Mouse (Mus musculus) ES-E14 (cell line): Measurements from ENCODE around the gene Chp1. TPM values are rescaled to one million over a fixed set of nuclear protein-coding genes. Genes with fewer than 3 reads are reported as not detected.
"Not testable (repeated sequence)": the region's sequence is repeated elsewhere in the genome, so short reads cannot be mapped to it uniquely, and the experiment has no call there.

Source experiments
- DNase-seq: peaks from one replicate; pipeline ENCODE4 v3.0.0-alpha.2; 2013; ENCODE audit warnings: low read depth, low spot score
- H3K27ac ChIP-seq: 2 replicates; pipeline ENCODE4 v1.5.1; 2012; ENCODE audit warnings: low read depth, mild to moderate bottlenecking, low read length, moderate library complexity, mixed read lengths; ENCODE audit not compliant: poor library complexity, insufficient read depth, severe bottlenecking
- H3K36me3 ChIP-seq: 2 replicates; pipeline ENCODE4 v1.6.1; 2012; ENCODE audit warnings: mild to moderate bottlenecking, low read length, moderate library complexity, mixed read lengths; ENCODE audit not compliant: control insufficient read depth, poor library complexity, insufficient read depth, severe bottlenecking
- H3K4me1 ChIP-seq, 2 experiments: fragments of 150-350 bp in 1 of 2; sonication (generic) in 1 of 2; 2 replicates each; pipeline ENCODE4 v1.6.1; 2012; ENCODE audit warnings: low read length in 2 of 2, mild to moderate bottlenecking in 1 of 2, mixed read lengths in 1 of 2; ENCODE audit not compliant: control insufficient read depth in 2 of 2, insufficient read depth in 2 of 2, poor library complexity in 1 of 2
- H3K4me3 ChIP-seq, 2 experiments: fragments of 150-350 bp in 1 of 2; sonication (generic) in 1 of 2; 2 replicates each; pipeline ENCODE4 v1.5.1; 2012; ENCODE audit warnings: low read length in 2 of 2, low read depth in 1 of 2, mild to moderate bottlenecking in 1 of 2, mixed read lengths in 1 of 2; ENCODE audit not compliant: insufficient read depth in 1 of 2, poor library complexity in 1 of 2, severe bottlenecking in 1 of 2
- H3K9ac ChIP-seq: 2 replicates; pipeline ENCODE4 v1.6.1; 2012; ENCODE audit warnings: low read depth, mild to moderate bottlenecking, low read length, mixed read lengths; ENCODE audit not compliant: poor library complexity, insufficient read depth, severe bottlenecking
- H3K9me3 ChIP-seq: fragments of 150-350 bp; sonication (generic); 2 replicates; pipeline ENCODE4 v1.6.1; 2012; ENCODE audit warnings: low read depth, mild to moderate bottlenecking, low read length; ENCODE audit not compliant: control insufficient read depth, insufficient read depth
- CHD2 ChIP-seq: IDR thresholded peaks from 2 replicates; pipeline ENCODE4 v1.6.1; 2014; ENCODE audit warnings: mild to moderate bottlenecking, low read depth, low read length, inconsistent platforms
- HCFC1 ChIP-seq: IDR thresholded peaks from 2 replicates; pipeline ENCODE4 v1.6.1; 2012; ENCODE audit warnings: low read length, inconsistent platforms, borderline replicate concordance; ENCODE audit not compliant: insufficient read depth
- MAFK ChIP-seq: IDR thresholded peaks from 2 replicates; pipeline ENCODE4 v1.6.1; 2014; ENCODE audit warnings: mild to moderate bottlenecking, low read depth, low read length, inconsistent platforms; ENCODE audit not compliant: insufficient read depth
- ZC3H11A ChIP-seq: IDR thresholded peaks from 2 replicates; pipeline ENCODE4 v1.6.1; 2012; ENCODE audit warnings: low read depth, mild to moderate bottlenecking, inconsistent platforms, low read length, borderline replicate concordance
- ZNF384 ChIP-seq: IDR thresholded peaks from 2 replicates; pipeline ENCODE4 v1.6.1; 2012; ENCODE audit warnings: low read depth, low read length, inconsistent platforms
- in situ Hi-C, 2 experiments: fragments of 600-800 bp; cut with MboI; formaldehyde crosslinking; loops; one replicate each; pipeline ENCODE4 v1.15.1; 2025; ENCODE audit warnings: low sequenced_read_pairs in 2 of 2, inconsistent platforms in 1 of 2; ENCODE audit not compliant: unreplicated experiment in 2 of 2
- total RNA-seq: library from RNA; depleted of rRNA; stranded (reverse); fragments of 300-350 nt; gene quantifications from 2 replicates; pipeline ENCODE4 v1.2.3, GENCODE M21; 2012; rRNA removed

Gene Chp1
- total RNA-seq, 1 experiment = 29.7 TPM

DNA sequence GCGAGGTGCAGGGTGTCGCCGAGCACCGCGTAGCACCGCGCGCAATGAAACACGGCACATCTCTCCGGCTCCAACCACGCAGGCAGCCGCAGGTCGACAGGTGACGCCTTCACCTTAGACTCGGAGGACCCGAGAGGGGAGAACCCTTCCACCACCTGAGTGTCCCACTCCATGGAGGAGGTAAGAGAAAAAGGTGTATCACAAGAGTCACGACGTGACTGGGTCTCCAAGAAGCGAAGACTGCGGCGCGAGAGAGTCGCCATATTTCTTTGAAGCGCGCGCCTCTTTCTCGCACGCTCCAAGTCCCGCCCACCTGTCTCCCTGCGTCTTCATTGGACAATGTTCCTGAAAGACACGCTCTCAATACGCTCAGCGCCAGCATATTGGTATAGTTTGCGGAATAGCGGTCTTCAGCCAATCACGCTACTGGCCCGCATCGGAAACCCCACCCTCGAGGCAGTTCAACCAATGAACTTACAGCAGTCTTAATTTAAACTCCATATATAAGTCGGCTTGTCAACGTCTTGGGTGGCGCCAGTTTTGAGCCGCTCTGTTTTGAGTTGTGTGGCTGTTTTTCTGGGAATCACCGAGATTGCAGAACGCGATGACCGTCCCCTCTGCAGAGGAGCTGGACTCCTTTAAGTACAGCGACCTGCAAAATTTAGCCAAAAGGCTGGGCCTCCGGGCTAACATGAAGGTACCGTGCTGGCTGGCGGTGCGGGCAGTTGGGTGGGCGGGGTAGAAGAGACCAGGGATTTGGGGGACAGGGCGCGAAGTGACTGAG is 70.9 kb downstream of the Chp1 start, which contains the start of the genes Nusap1 and Oip5:
Gene Nusap1, plus strand, starts transcription at position 100 of the 784 bp plus-strand sequence.
Gene Oip5, minus strand, starts transcription at position 271 of the 784 bp plus-strand sequence.
- TF ChIP-seq MAFK (no peak), CHD2 (peak; percentile 77), HCFC1 (peak; percentile 35; the same call in 1 of the 2 replicates)
- no peaks in the 10 kb centered on the region for H3K9me3 ChIP-seq
- H3K27ac ChIP-seq = peak within 1 kb of the TSS; percentile 56
- in situ Hi-C loops = no loop called here
- H3K4me3 ChIP-seq = peak within 1 kb of the TSS; percentile 93 to 100
- peak within 1 kb of the TSS; percentile 96 for H3K9ac ChIP-seq
- peaks cover 4% of the 10 kb centered on the region for H3K36me3 ChIP-seq
- peak; percentile 95 for DNase-seq
- peaks cover 0 to 4% of the 10 kb centered on the region in 2 experiments; a peak in 2 of 4 replicates for H3K4me1 ChIP-seq

DNA sequence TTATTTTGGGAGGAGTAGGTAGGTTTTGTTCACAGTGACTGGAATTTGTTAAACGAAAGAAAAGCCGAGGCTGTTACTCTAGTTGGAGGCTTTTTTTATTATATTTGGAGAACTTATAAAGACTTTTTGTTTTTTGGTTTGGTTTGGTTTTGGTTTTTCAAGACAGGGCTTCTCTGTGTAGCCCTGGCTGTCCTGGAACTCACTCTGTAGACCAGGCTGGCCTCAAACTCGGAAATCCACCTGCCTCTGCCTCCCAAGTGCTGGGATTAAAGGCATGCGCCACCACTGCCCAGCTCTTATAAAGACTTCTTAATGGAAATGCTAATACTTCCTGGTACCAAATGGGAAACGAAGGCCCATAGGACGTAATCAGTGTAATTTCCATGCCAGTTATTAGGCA is 71.5 kb downstream of the Chp1 start:
- H3K9me3 ChIP-seq, H3K36me3 ChIP-seq, H3K4me1 ChIP-seq, in situ Hi-C loops, H3K27ac ChIP-seq, DNase-seq: not testable (repeated sequence)
- Histone ChIP-seq H3K9ac (peak overlapping the region; percentile 85), H3K4me3 (peak overlapping the region; percentile 85 to 100)

DNA sequence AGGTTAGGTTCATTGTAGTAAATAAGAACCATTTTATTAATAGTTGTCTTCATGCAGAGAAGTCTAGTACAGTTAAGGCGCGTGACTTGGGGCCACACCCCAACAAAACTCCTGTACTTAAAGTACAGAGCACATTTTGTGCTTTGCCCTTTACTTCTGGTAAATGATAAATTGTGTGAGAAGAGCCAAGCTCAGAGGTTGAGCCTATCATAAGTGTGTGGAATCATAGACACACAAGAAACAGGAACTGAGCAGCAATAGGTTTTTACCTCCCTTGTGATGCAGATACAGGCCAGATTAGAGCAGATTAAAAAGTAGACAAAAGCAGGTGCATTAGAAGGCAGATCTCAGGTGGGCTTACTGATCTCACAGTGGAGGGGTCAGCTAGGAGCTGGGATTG is 73.8 kb downstream of the Chp1 start:
- no peak for DNase-seq
- Histone ChIP-seq H3K9ac (no peak overlapping the region), H3K4me1 (peaks cover 0 to 4% of the 10 kb centered on the region in 2 experiments; a peak in 2 of 4 replicates), H3K9me3 (no peaks in the 10 kb centered on the region), H3K4me3 (no peak overlapping the region), H3K27ac (no peak overlapping the region), H3K36me3 (peaks cover 8% of the 10 kb centered on the region)
- TF ChIP-seq CHD2 (no peak), ZC3H11A (no peak), MAFK (no peak), HCFC1 (no peak), ZNF384 (no peak)
- in situ Hi-C loops = no loop called here

Other genes starting within 250 kb of the Chp1 start
- gene Dll4, start 221.9 kb upstream of the Chp1 start, total RNA-seq = 0.27 and 0.42 TPM in 2 replicates
- gene Chac1, start 196.5 kb upstream of the Chp1 start, total RNA-seq = 20.9 and 31.0 TPM in 2 replicates
- 38.8 and 39.2 TPM in 2 replicates for gene Ino80, start 70.0 kb upstream of the Chp1 start, total RNA-seq
- gene Exd1, start 70 bp upstream of the Chp1 start, total RNA-seq = 1.1 and 2.0 TPM in 2 replicates
- gene Nusap1, start 70.6 kb downstream of the Chp1 start, total RNA-seq = 24.7 and 28.4 TPM in 2 replicates
- gene Oip5, start 70.8 kb downstream of the Chp1 start, total RNA-seq = 23.6 and 27.1 TPM in 2 replicates
- 14.4 and 18.6 TPM in 2 replicates for gene Ndufaf1, start 115.1 kb downstream of the Chp1 start, total RNA-seq
- gene Rtf1, start 127.4 kb downstream of the Chp1 start, total RNA-seq = 10.3 and 12.1 TPM in 2 replicates
- 9.2 and 16.4 TPM in 2 replicates for gene Itpka, start 194.6 kb downstream of the Chp1 start, total RNA-seq
- gene Ltk, start 212.7 kb downstream of the Chp1 start, total RNA-seq = 0.85 and 2.8 TPM in 2 replicates
- gene Rpap1, start 239.8 kb downstream of the Chp1 start, total RNA-seq = 46.6 and 81.9 TPM in 2 replicates